Mouse (Mus musculus): ENCODE measurements around the gene Shisa8.
A peak's percentile ranks its signal among the peaks of the same experiment; 100 is the strongest.

Gene Shisa8

GRCm38 (mm10) chr15:82170437-82171377 is 41.9 kb downstream of the Shisa8 start:
- DNase-seq (ENCODE audit: low spot score): no peak

DNA sequence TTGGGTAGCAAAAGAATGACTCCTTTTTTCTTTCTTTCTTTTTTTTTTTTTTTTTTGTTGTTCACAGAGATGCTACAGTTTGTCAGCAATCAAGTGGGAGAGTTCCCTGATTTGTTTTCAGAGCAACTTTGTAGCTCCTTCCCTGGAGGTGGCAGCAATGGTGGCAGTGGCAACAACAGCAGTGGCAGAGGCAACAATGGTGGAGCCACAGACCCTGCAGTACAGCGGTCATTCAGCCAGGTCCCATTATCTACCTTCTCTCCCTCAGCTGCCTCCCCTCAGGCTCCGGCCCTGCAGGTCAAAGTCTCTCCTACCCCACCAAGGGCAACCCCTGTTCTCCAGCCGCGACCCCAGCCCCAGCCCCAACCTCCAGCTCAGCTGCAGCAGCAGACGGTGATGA is 42.9 kb downstream of the Shisa8 start:
- no peak for DNase-seq (ENCODE audit: low spot score)

GRCm38 (mm10) chr15:82167201-82168168 is 45.1 kb downstream of the Shisa8 start:
- DNase-seq (ENCODE audit: low spot score): no peak

DNA sequence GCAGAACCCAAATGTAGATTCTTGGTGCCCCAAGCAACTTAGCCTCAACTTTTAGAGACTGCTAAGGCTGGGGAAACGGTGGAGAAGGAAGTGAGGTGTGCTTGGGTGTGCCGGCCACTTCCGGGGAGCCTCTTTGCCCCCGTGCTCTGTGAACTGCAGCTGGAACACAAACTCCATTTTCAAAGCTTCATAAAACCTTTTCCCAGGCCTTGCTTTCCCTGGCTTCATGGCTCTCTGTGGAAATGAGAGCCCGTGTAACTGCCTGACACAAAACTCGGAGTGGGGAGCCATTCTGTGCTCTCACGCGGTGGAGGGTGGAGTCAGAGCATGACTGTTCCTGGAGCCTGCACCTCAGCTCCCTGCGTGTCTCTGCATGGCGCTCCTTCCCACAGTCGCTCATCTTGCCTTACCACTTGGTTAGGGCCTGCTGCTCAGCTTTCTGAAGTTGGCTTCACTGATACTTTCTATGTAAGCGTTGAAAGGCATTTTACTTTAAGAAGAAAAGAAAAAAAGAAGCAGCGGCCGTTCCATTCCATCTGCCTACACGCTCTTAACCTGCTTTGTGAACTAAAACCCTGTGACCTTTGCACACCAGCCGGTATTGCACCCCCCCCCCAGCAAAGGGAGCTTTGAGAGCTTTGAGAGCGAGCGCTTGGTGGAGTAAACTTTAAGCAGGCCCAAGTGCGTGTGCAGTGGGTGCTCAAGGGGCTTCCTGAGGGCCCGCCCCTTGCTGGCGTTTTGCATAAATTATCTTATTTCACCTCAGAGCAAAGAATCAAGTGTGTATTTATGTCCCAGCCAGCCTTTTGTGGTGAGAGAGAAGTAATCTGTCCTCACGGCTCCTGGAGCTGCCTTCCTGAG is 46.1 kb downstream of the Shisa8 start:
- DNase-seq (ENCODE audit: low spot score): no peak

- peak; percentile 59 for DNase-seq (ENCODE audit: low spot score)
Measured at GRCm38 (mm10) chr15:82165332-82166239, 47.0 kb downstream of the Shisa8 start.

- DNase-seq (ENCODE audit: low spot score): no peak
Measured at GRCm38 (mm10) chr15:82164496-82164895, 48.1 kb downstream of the Shisa8 start.

GRCm38 (mm10) chr15:82164061-82164399 is 48.6 kb downstream of the Shisa8 start:
- DNase-seq (ENCODE audit: low spot score): no peak

GRCm38 (mm10) chr15:82163356-82164060 is 49.1 kb downstream of the Shisa8 start:
- no peak for DNase-seq (ENCODE audit: low spot score)

- DNase-seq (ENCODE audit: low spot score): no peak
Measured at GRCm38 (mm10) chr15:82161965-82162600, 50.5 kb downstream of the Shisa8 start.

DNA sequence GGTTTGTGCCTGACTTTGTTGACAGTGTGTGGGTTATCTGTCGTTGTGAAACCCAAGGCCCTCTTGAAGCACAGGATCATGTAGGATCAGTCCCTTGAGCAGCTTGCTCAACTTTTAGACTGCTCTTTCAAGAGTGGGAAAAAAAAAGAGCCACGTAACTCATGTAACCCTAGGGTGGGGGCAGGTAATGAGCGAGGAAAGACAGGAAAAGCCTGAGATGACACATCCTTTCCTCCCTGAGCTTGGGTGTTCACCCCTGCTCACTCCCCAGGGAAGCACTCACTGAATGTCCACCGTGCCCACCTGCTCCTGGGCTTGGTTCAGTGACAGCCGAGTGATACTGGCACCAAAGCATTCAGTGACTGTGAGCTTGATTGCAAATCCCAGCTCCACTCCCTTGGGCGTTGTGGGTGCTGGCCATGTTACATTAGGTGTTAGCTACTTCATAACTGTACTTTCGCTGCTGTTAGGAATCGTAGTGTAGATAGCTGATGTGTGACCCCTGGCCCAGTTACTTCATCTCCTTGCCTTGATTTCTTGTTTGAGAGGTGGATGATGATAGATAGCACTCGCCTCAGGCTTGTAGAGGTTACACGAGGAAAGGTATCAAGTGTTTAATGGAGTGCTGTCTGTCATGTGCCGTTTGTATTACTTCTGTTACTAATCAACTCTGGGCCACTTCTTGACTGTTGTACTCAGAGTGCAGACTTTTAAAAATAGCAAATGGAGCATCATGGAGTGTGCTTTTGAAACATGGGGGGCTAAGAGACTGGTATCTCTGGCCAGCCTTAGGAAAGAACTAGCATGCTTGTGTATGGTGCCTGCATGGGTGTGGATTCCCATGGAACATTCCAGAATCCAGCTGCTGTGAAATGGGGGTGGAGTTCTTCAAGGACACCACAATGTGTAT is 51.6 kb downstream of the Shisa8 start:
- DNase-seq (ENCODE audit: low spot score): no peak

DNA sequence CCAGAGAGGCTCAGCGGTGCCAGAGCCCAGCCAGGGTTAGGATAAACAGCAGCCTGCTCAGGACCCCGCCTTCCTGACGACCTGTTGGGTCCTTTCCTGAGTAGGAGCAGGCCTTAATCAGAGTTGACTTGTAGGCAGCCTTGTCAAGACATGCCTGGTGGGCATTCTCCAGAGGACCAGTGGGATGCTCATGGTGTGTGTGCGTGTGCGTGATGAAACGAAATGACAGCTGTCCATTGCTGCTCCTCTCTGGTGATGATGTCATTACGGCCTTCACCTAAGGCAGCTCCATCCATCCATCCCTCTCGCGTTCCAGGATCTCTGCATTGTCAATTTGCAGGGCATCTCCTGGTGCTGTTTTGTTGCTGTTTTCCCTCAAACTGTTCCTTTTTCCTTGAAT is 53.1 kb downstream of the Shisa8 start:
- no peak for DNase-seq (ENCODE audit: low spot score)

DNA sequence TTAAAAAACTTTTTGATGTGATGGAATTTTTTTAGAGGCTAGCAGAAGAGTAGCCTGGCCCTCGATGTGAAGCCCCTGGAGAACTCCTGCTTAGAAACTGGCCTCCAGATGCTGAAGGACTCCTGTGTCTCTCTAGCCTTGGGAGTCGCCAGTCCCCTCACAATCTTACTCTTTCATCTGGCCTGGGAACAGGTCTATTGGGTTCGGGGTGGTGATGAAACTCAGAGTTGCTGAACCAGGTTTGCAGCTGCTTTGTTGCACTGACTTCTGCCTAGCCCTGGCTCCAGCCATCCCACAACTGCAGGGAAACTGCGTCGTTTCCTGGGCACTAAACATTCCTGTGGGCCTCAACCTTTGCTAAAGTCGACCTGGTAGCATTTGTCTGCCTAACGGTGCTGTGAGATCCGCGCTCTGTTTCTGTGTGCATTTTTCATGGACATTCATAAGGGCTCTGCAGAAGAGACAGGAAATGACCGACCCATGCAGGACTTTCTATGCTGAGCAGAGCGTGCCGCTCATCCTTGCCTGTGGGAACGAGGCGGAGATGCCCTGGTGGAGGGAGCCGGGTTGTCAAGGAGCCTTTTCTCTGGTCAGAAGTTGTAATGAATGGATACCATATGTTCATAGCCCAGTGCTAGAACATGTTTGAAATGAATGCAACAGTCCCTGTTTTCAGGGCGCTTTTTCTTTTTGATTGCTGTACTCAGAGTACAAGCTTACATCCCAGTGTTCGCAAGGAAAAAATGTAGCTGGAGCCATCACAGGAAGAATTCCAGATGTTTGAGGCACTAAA is 54.2 kb downstream of the Shisa8 start:
- no peak for DNase-seq (ENCODE audit: low spot score)

GRCm38 (mm10) chr15:82156902-82157301 is 55.7 kb downstream of the Shisa8 start:
- DNase-seq (ENCODE audit: low spot score): no peak

DNA sequence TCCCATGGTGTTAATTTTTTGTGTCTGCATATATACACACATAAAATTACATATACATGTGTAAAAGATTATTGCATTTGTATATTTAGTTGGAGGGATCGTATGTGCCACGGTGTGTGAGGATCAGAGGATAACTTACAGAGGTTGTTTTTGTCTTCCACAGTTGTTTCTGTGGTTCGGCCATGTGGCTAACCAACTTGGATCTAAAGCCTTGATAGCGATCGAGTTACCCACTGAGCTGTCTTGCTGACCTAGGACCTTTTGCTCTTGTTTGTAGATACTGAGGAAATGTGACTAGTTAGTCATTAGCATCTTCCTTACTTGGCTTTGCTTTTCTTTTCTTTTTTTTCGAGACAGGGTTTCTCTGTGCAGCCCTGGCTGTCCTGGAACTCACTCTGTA is 56.3 kb downstream of the Shisa8 start:
- no peak for DNase-seq (ENCODE audit: low spot score)

Measured in adipocyte (in vitro differentiated cells).